Mouse (Mus musculus) bone marrow macrophage, adult 2 months (primary cell): ENCODE data around the gene Slc39a11.

ENCODE experiments used
- CTCF ChIP-seq: IDR thresholded peaks from 2 replicates; pipeline ENCODE4 v1.5.1; 2012; ENCODE audit warnings: low read depth, mild to moderate bottlenecking, low read length, moderate library complexity
- POLR2A ChIP-seq: IDR thresholded peaks from 2 replicates; pipeline ENCODE4 v1.6.1; 2012; ENCODE audit warnings: mild to moderate bottlenecking, low read depth, low read length, borderline replicate concordance

GRCm38 (mm10) chr11:113621001-113621400 is 28.9 kb downstream of the Slc39a11 start:
- TF ChIP-seq CTCF (no peak), POLR2A (no peak)
